Mouse (Mus musculus) lung, postnatal 0 days (tissue): Measurements from ENCODE around the gene Hacl1. TPM values are rescaled to one million over a fixed set of nuclear protein-coding genes. Genes with fewer than 3 reads are reported as not detected.

Source experiments
- ATAC-seq: fragments of 200-750 bp; cut with Nextera tagmentation; 2 replicates; pipeline ENCODE4 v1.8.0; 2017; ENCODE audit warnings: moderate library complexity
- DNase-seq: peaks from one replicate; pipeline ENCODE4 v3.0.0-alpha.2; 2016; ENCODE audit warnings: low spot score
- H3K27ac ChIP-seq: fragments of 300-500 bp; sonication (generic); 2 replicates; pipeline ENCODE4 v1.5.1; 2014; ENCODE audit warnings: antibody characterized with exemption, mild to moderate bottlenecking, low read length, mixed read lengths
- H3K27me3 ChIP-seq: fragments of 300-500 bp; sonication (generic); replicated peaks from 2 replicates; pipeline ENCODE4 v1.6.1; 2014; ENCODE audit warnings: low read length, mixed read lengths; ENCODE audit not compliant: insufficient read depth
- H3K36me3 ChIP-seq: fragments of 300-500 bp; sonication (generic); 2 replicates; pipeline ENCODE4 v1.6.1; 2014; ENCODE audit warnings: low read length, mixed read lengths; ENCODE audit not compliant: insufficient read depth
- H3K4me1 ChIP-seq: fragments of 300-500 bp; sonication (generic); 2 replicates; pipeline ENCODE4 v1.6.1; 2014; ENCODE audit warnings: antibody characterized with exemption, low read depth, low read length, mixed read lengths; ENCODE audit not compliant: insufficient read depth
- H3K4me2 ChIP-seq: fragments of 300-500 bp; sonication (generic); replicated peaks from 2 replicates; pipeline ENCODE4 v1.6.1; 2014; ENCODE audit warnings: low read depth, mild to moderate bottlenecking, low read length, moderate library complexity, mixed read lengths
- H3K4me3 ChIP-seq: fragments of 300-500 bp; sonication (generic); 2 replicates; pipeline ENCODE4 v1.5.1; 2014; ENCODE audit warnings: low read depth, low read length
- H3K9ac ChIP-seq: fragments of 300-500 bp; sonication (generic); replicated peaks from 2 replicates; pipeline ENCODE4 v1.6.1; 2014; ENCODE audit warnings: low read depth, mild to moderate bottlenecking
- H3K9me3 ChIP-seq: fragments of 300-500 bp; sonication (generic); 2 replicates; pipeline ENCODE4 v1.6.1; 2016; ENCODE audit warnings: low read length, mixed read lengths
- CTCF ChIP-seq: IDR thresholded peaks from 2 replicates; pipeline ENCODE4 v1.5.1; 2016; ENCODE audit warnings: antibody characterized with exemption, mild to moderate bottlenecking
- EP300 ChIP-seq: IDR thresholded peaks from 2 replicates; pipeline ENCODE4 v1.6.1; 2016; ENCODE audit warnings: antibody characterized with exemption, mild to moderate bottlenecking, control low read depth
- WGBS: fragments of 180-500 bp; shearing (Covaris S2); extraction: QIAGEN DNeasy Blood & Tissue Kit; methylation state at CpG from one replicate; pipeline ENCODE4 v1.1.7; 2014; 5-methylcytosine and 5-hydroxymethylcytosine counted together
- polyA plus RNA-seq: library from polyadenylated mRNA; unstranded; fragments of >200 nt; fragmentation: Nextera tagmentation; extraction: Ambion mirVana; gene quantifications from 2 replicates; pipeline ENCODE4 v1.2.1, GENCODE M21; 2015

The Hacl1 gene
- 13.2 and 13.5 TPM in 2 replicates for polyA plus RNA-seq

DNA sequence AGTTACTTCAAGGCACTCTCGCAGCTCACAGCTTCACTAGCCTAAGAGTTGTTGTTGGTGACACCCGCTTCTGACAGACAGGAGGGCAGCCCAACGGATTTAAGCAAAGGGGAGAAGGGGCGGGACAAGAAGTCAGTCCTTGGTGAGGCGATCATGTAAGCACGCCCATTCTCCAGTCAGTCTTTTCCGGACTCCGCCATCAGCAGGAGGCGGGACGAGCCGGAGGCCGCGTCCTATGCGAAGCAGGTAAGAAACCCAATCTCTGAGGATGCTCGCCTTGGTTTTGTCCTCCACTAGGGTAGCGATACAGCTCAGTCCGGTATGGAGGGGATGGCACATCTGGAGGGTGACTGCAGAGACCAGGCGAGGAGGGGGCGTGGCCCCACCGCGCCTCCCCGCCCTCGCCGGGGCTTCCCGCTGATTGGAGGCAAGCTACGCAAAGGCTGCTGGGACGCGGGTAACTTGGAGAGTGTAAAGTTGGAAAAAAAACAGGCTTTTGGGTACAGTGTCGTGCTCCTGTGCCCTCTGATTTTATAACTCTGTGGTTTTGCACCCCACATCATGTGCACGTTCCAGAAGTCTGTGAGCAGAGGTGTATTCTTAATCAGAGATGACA lies at the start of gene Hacl1, which contains the start of gene Btd:
Gene Hacl1, minus strand, starts transcription at position 397 of the 616 bp plus-strand sequence.
Gene Btd, plus strand, starts transcription at position 139 of the 616 bp plus-strand sequence.
- Histone ChIP-seq H3K27ac (peak within 1 kb of the TSS; percentile 38; the same call in 1 of the 2 replicates), H3K27me3 (no peaks in the 10 kb centered on the region), H3K36me3 (no peaks in the 10 kb centered on the region), H3K4me1 (peaks cover 13% of the 10 kb centered on the region; the same call in 1 of the 2 replicates), H3K4me3 (peak within 1 kb of the TSS; percentile 70), H3K9ac (peak within 1 kb of the TSS; percentile 64), H3K4me2 (peak within 1 kb of the TSS; percentile 82), H3K9me3 (no peaks in the 10 kb centered on the region)
- DNase-seq = peak; percentile 99
- TF ChIP-seq EP300 = no peak
- 0 out of 2 replicates have a peak, but pooled peaks have one; percentile 11 for TF ChIP-seq CTCF
- ATAC-seq = peak; percentile 99
- WGBS = under 1% methylated on average over 30 of the region's 30 CpGs

DNA sequence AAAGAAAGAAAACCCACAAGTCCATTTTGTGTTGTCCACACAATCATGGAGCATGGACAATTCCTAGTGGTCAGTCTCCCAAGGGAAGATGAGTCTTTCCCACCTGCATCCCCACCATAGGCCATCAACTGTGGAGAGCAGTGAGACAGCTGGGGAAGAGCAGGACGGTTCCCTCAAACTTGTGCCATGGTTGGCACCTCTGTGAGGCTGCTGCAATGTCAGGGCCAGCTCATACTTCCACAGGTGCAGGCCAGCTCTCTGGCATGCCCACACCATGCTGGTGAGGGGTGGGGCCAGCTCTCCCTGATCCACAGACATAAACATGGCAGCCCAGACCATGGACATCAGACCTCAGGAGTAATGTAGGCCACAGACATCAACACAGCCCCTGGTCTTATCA lies 45.1 kb upstream of the Hacl1 start:
- H3K27ac ChIP-seq = no peak overlapping the region
- H3K27me3 ChIP-seq = no peaks in the 10 kb centered on the region
- DNase-seq (no peak), ATAC-seq (no peak)
- no peak overlapping the region for H3K4me3 ChIP-seq
- 83% methylated on average over 1 of the region's 1 CpGs for WGBS
- H3K9ac ChIP-seq = no peak overlapping the region
- no peaks in the 10 kb centered on the region for H3K9me3 ChIP-seq
- no peaks in the 10 kb centered on the region for H3K36me3 ChIP-seq
- TF ChIP-seq CTCF (no peak), EP300 (no peak)
- peaks cover 3% of the 10 kb centered on the region; the same call in 1 of the 2 replicates for H3K4me1 ChIP-seq
- H3K4me2 ChIP-seq = no peak overlapping the region

DNA sequence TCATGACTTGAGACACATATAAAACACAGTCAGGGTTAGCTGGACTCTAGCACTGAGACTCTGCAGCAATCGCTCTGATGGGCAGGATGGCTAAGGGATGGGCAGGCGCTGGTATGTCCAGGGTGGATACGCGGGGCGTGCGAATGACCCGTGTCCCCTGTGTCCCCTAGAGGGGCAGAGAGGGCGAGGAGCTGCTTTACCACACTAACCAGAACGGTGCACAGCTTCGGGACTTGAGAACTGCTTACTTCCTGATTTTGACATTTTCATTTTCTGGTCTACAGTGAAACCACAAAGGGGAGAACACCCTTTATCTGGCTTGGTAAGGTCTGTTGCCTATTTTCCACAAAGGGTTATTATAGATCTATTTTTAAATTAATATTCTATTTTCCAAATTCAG lies 44.6 kb upstream of the Hacl1 start:
- no peak overlapping the region for H3K9ac ChIP-seq
- H3K4me2 ChIP-seq = no peak overlapping the region
- DNase-seq (no peak), ATAC-seq (no peak)
- H3K27me3 ChIP-seq = no peaks in the 10 kb centered on the region
- no peak overlapping the region for H3K4me3 ChIP-seq
- H3K27ac ChIP-seq = no peak overlapping the region
- no peaks in the 10 kb centered on the region for H3K36me3 ChIP-seq
- H3K9me3 ChIP-seq = no peaks in the 10 kb centered on the region
- TF ChIP-seq CTCF (no peak), EP300 (no peak)
- WGBS = 81% methylated on average over 10 of the region's 10 CpGs
- H3K4me1 ChIP-seq = peaks cover 3% of the 10 kb centered on the region; the same call in 1 of the 2 replicates

DNA sequence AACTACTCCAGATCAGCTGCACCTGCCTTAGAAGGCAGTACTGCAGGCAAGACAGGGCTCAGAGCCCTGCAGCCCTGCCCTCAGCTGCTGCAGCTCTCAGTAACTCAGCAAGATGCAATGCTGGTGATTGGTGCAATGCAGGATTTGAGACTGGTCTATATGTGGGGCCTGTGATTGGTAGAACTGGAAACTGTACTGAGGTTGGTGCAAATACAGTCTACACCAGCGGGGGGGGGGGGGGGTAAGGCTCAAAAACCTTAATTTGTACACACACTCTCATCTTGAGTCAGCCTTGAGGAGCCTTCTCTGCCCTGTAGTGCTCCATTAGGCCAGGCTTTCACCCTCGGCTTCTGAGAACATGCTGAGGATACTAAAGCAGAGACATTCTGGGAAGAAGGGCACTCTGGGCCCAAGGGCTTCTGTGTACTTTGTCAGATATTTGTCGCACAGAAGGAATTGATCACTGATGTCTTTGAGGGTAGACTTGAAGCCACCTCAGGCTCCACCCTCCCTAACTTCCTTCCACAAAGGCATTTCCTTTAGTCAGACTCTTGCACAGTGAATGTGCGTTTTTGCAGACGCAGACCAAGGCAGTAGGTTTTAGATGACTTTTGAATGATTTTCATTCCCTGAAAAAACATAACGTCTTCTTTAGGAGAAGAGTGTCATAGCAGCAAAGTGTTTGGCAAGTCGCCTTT lies 43.4 kb upstream of the Hacl1 start:
- H3K9ac ChIP-seq = no peak overlapping the region
- peaks cover 3% of the 10 kb centered on the region; the same call in 1 of the 2 replicates for H3K4me1 ChIP-seq
- H3K4me2 ChIP-seq = no peak overlapping the region
- ATAC-seq (no peak), DNase-seq (no peak)
- no peaks in the 10 kb centered on the region for H3K9me3 ChIP-seq
- H3K27me3 ChIP-seq = no peaks in the 10 kb centered on the region
- TF ChIP-seq CTCF (no peak), EP300 (no peak)
- no peaks in the 10 kb centered on the region for H3K36me3 ChIP-seq
- no peak overlapping the region for H3K4me3 ChIP-seq
- no peak overlapping the region for H3K27ac ChIP-seq
- WGBS = 49% methylated on average over 7 of the region's 7 CpGs

DNA sequence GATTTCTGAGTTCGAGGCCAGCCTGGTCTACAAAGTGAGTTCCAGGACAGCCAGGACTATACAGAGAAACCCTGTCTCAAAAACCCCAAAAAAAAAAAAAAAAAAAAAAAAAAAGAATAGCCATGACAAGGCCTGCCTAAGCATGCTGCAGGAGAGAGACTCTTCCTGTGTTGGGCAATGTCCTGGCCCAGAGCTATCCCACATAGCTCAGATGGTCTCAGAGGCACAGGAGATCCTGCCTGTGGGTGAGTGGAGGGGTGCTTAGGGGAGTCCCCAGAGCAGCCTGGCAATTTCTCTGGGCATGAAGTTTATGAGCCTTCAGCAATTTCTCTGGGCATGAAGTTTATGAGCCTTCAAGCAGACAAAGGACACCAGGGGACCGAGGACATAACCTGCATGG lies 42.5 kb upstream of the Hacl1 start:
- no peaks in the 10 kb centered on the region for H3K36me3 ChIP-seq
- no peak overlapping the region for H3K4me3 ChIP-seq
- no peak for ATAC-seq
- no peaks in the 10 kb centered on the region for H3K27me3 ChIP-seq
- H3K9ac ChIP-seq = no peak overlapping the region
- DNase-seq = no peak
- peaks cover 3% of the 10 kb centered on the region; the same call in 1 of the 2 replicates for H3K4me1 ChIP-seq
- 88% methylated on average over 2 of the region's 2 CpGs for WGBS
- no peaks in the 10 kb centered on the region for H3K9me3 ChIP-seq
- no peak overlapping the region for H3K27ac ChIP-seq
- H3K4me2 ChIP-seq = no peak overlapping the region
- no peak for TF ChIP-seq CTCF
- no peak for TF ChIP-seq EP300

DNA sequence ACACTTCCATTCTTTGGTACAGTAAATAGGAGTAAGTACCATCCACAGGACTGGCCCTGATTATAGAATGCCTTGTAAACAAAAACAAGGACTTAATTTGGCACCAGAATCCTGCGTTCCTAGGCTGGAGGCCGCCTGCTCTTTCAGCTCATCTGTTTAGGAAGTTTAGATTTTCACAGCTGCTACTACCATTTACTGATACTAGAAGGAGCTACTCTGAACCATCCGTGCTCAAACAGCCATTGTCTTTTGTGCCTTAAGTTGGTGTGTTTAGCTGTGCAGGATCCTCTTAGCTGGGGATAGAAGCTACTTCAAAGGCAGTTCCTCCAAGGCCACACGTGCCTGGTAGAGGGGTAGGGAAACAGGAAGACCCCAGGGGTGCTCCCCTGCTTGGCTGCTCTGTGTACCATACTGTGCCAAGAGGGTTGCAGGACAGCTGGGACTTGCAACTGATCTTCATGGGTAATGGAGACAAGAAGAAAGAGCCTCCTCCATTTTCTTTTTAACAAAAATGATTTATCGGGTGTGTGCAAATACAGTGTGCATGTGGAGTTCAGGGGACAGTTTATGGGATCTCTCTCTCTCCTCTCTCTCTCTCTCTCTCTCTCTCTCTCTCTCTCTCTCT lies 41.0 kb upstream of the Hacl1 start:
- Histone ChIP-seq H3K27me3 (no peaks in the 10 kb centered on the region), H3K4me2 (no peak overlapping the region), H3K9me3 (no peaks in the 10 kb centered on the region), H3K36me3 (no peaks in the 10 kb centered on the region), H3K27ac (peak overlapping the region; percentile 39), H3K4me1 (peaks cover 3% of the 10 kb centered on the region; the same call in 1 of the 2 replicates), H3K9ac (no peak overlapping the region), H3K4me3 (no peak overlapping the region)
- WGBS = 29% methylated on average over 5 of the region's 5 CpGs
- ATAC-seq = 0 out of 2 replicates have a peak, but pooled peaks have one; percentile 32
- no peak for DNase-seq
- no peak for TF ChIP-seq EP300
- no peak for TF ChIP-seq CTCF
